Mouse (Mus musculus) bone marrow, adult 2 months (tissue): Measurements from ENCODE around the gene Chpf.

Experiments
- CTCF ChIP-seq: fragments of 200-500 bp; IDR thresholded peaks from 2 replicates; pipeline ENCODE4 v1.5.1; 2011; ENCODE audit warnings: low read length, control low read depth; ENCODE audit not compliant: control insufficient read depth, insufficient read depth
- POLR2A ChIP-seq: fragments of 200-500 bp; IDR thresholded peaks from 2 replicates; pipeline ENCODE4 v1.6.1; 2011; ENCODE audit warnings: low read depth, mild to moderate bottlenecking, control low read depth, low read length, borderline replicate concordance; ENCODE audit not compliant: control insufficient read depth

DNA sequence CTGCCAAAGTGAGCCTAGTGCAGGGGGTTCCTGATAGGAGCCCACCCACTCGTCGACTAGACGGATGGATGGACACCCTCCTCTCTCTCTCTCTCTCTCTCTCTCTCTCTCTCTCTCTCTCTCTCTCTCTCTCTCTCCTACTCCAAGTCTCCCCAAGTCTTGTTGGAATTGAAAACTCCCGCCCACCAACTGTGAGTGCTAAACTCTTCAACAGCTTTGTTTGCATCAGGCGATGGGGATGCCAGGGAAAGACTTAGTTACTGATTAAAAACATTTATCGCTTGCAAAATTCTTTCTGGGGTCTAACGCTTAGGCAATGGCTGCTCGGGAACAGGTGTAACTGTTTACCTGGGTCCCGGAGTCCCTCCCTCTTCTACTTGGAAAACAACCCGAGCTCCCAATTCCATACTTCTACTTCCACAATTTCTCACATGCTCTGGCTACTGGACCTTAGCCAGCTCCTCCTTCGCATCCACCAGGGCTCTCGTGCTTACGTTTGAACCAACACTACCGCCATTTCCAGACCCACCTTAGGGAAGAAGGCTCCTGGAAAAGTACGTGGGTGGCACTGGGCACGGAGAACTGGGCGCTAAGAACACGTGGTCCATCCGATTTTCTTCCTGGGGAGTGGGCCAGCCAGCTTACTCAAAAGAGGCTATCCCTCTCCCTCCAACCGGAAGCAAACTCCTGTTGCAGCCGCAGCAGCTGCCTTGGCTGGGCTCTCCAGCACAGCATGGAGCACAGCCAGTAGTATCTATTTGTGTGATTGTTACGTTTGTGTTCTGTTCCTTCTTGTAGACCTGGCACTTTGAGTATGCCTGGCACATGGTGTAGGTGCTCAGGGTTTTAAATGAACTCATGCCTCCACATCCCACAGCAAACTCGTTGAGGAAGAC lies 20.1 kb downstream of the Chpf start:
- TF ChIP-seq CTCF = no peak
- TF ChIP-seq POLR2A = no peak
